ENCODE assay signal across 30 mouse cellular contexts in genomic region chr4:13451661-13452060, GRCm38 (mm10).
DNase-seq lines count a peak whose midpoint lies in the region; ATAC-seq lines count a peak whose summit lies in the region.
"Had no signal": no experiment of that assay in that cellular context is flagged by ENCODE, and none has a peak within 500 bp of the region (broad histone marks: within the 10 kb centered on the region; RNA-seq: fewer than 3 reads in every experiment).

No protein-coding gene starts in this region.

- no peaks in the 10 kb centered on the region for H3K36me3 ChIP-seq in hindbrain, embryonic 12.5 days
- no peaks in the 10 kb centered on the region for H3K36me3 ChIP-seq in hindbrain, embryonic 16.5 days (ENCODE audit: control insufficient read depth, insufficient read depth, low read length)
- no peaks in the 10 kb centered on the region for H3K36me3 ChIP-seq in midbrain, embryonic 13.5 days
- H3K36me3 ChIP-seq in midbrain, embryonic 10.5 days, result no peaks in the 10 kb centered on the region
- H3K36me3 ChIP-seq in midbrain, embryonic 16.5 days (ENCODE audit: control insufficient read depth, insufficient read depth, low read length), result no peaks in the 10 kb centered on the region
- H3K36me3 ChIP-seq: kidney, embryonic 15.5 days; limb, embryonic 12.5 days; liver, embryonic 15.5 days had no signal

- H3K27ac ChIP-seq in hindbrain, embryonic 12.5 days, result peak overlapping the region; percentile 55
- H3K27ac ChIP-seq in hindbrain, embryonic 16.5 days (ENCODE audit: low read depth, low read length), result no peak overlapping the region
- peak overlapping the region; percentile 35; the same call in 1 of the 2 replicates for H3K27ac ChIP-seq in midbrain, embryonic 13.5 days
- H3K27ac ChIP-seq in midbrain, embryonic 10.5 days (replicated peaks), result no peak overlapping the region
- peak overlapping the region; percentile 23; the same call in 1 of the 2 replicates for H3K27ac ChIP-seq in midbrain, embryonic 16.5 days (ENCODE audit: low read length)
- H3K27ac ChIP-seq: gastrocnemius, adult 2 months; kidney, embryonic 15.5 days; limb, embryonic 12.5 days; liver, embryonic 15.5 days; stomach, postnatal 0 days had no signal

- WGBS in hindbrain, embryonic 12.5 days, result 56% methylated on average over 7 of the region's 7 CpGs
- WGBS in hindbrain, embryonic 16.5 days, result 35% methylated on average over 7 of the region's 7 CpGs
- 43% methylated on average over 7 of the region's 7 CpGs for WGBS in midbrain, embryonic 13.5 days
- 80% methylated on average over 7 of the region's 7 CpGs for WGBS in midbrain, embryonic 10.5 days
- WGBS in midbrain, embryonic 16.5 days, result 34% methylated on average over 7 of the region's 7 CpGs

- no peak for DNase-seq in midbrain, embryonic 10.5 days (ENCODE audit: low spot score)
- no peak for DNase-seq in left cerebral cortex, postnatal 25 days (ENCODE audit: low spot score in 2 of 2)
- no peak for DNase-seq in cerebellum, postnatal 4 days (ENCODE audit: low spot score in 2 of 2)
- DNase-seq: adrenal gland, adult 2 months; adrenal gland, postnatal 36 days; B cell, adult 2 months; cerebellum, adult 2 months; cerebellum, postnatal 14 days; gastrocnemius, adult 2 months; gastrocnemius, postnatal 36 days; heart, adult 18-20 months; heart, postnatal 36 days; kidney, adult 18-20 months; kidney, postnatal 25 days; lung, embryonic 14.5 days; lung, postnatal 14 days; right cerebral cortex, postnatal 4 days; thymus, adult 18-20 months; thymus, postnatal 25 days had no signal

- no peak for ATAC-seq in hindbrain, embryonic 12.5 days (ENCODE audit: low FRiP score)
- ATAC-seq in hindbrain, embryonic 16.5 days, result no peak
- ATAC-seq in midbrain, embryonic 13.5 days, result no peak
- ATAC-seq in midbrain, embryonic 16.5 days, result no peak
- ATAC-seq: inflammation-experienced regulatory T-cells, adult 6 months had no signal

- H3K4me2 ChIP-seq in hindbrain, embryonic 12.5 days (replicated peaks), result 0 out of 2 replicates have a peak overlapping the region, but pooled peaks have one; percentile 6
- H3K4me2 ChIP-seq in hindbrain, embryonic 16.5 days (ENCODE audit: low read length), result no peak overlapping the region
- 0 out of 2 replicates have a peak overlapping the region, but pooled peaks have one; percentile 13 for H3K4me2 ChIP-seq in midbrain, embryonic 13.5 days (replicated peaks)
- H3K4me2 ChIP-seq in midbrain, embryonic 16.5 days (ENCODE audit: low read length), result peak overlapping the region; percentile 25
- H3K4me2 ChIP-seq: heart, embryonic 11.5 days; kidney, embryonic 15.5 days; limb, embryonic 12.5 days; liver, embryonic 15.5 days; lung, embryonic 14.5 days had no signal

- H3K4me3 ChIP-seq in hindbrain, embryonic 12.5 days, result no peak overlapping the region
- H3K4me3 ChIP-seq in hindbrain, embryonic 16.5 days (ENCODE audit: low read length), result no peak overlapping the region
- no peak overlapping the region for H3K4me3 ChIP-seq in midbrain, embryonic 13.5 days (replicated peaks)
- no peak overlapping the region for H3K4me3 ChIP-seq in midbrain, embryonic 10.5 days
- no peak overlapping the region for H3K4me3 ChIP-seq in midbrain, embryonic 16.5 days (ENCODE audit: low read depth, low read length)
- H3K4me3 ChIP-seq: gastrocnemius, adult 2 months; kidney, embryonic 15.5 days; limb, embryonic 12.5 days; liver, embryonic 15.5 days; myocyte had no signal

- H3K4me1 ChIP-seq in hindbrain, embryonic 12.5 days, result peaks cover 5% of the 10 kb centered on the region; the same call in 1 of the 2 replicates
- no peaks in the 10 kb centered on the region for H3K4me1 ChIP-seq in hindbrain, embryonic 16.5 days (ENCODE audit: control insufficient read depth, insufficient read depth, low read depth, low read length)
- H3K4me1 ChIP-seq in midbrain, embryonic 13.5 days (replicated peaks), result peaks cover 11% of the 10 kb centered on the region
- H3K4me1 ChIP-seq in midbrain, embryonic 10.5 days, result no peaks in the 10 kb centered on the region
- H3K4me1 ChIP-seq in midbrain, embryonic 16.5 days (ENCODE audit: control insufficient read depth, insufficient read depth, low read length), result peaks cover 7% of the 10 kb centered on the region; the same call in 1 of the 2 replicates
- H3K4me1 ChIP-seq: kidney, embryonic 15.5 days; liver, embryonic 15.5 days had no signal

- H3K27me3 ChIP-seq in hindbrain, embryonic 12.5 days, result no peaks in the 10 kb centered on the region
- H3K27me3 ChIP-seq in hindbrain, embryonic 16.5 days (replicated peaks; ENCODE audit: control insufficient read depth, insufficient read depth, low read length), result no peaks in the 10 kb centered on the region
- H3K27me3 ChIP-seq in midbrain, embryonic 13.5 days, result no peaks in the 10 kb centered on the region
- no peaks in the 10 kb centered on the region for H3K27me3 ChIP-seq in midbrain, embryonic 10.5 days (ENCODE audit: low read depth, poor library complexity, severe bottlenecking)
- no peaks in the 10 kb centered on the region for H3K27me3 ChIP-seq in midbrain, embryonic 16.5 days (ENCODE audit: control insufficient read depth, insufficient read depth, low read depth, low read length)
- H3K27me3 ChIP-seq: kidney, embryonic 15.5 days; limb, embryonic 12.5 days; liver, embryonic 15.5 days had no signal

- H3K9ac ChIP-seq in hindbrain, embryonic 12.5 days, result no peak overlapping the region
- H3K9ac ChIP-seq in hindbrain, embryonic 16.5 days (ENCODE audit: low read depth, low read length), result no peak overlapping the region
- H3K9ac ChIP-seq in midbrain, embryonic 13.5 days (replicated peaks), result no peak overlapping the region
- H3K9ac ChIP-seq in midbrain, embryonic 16.5 days (ENCODE audit: low read depth, low read length), result no peak overlapping the region
- H3K9ac ChIP-seq: kidney, embryonic 15.5 days; limb, embryonic 12.5 days; liver, embryonic 15.5 days; lung, embryonic 14.5 days had no signal

- intact Hi-C loops in left cerebral cortex, postnatal 25 days (cut with DNase I), result no loop called here

- no peaks in the 10 kb centered on the region for H3K9me3 ChIP-seq in hindbrain, embryonic 12.5 days (replicated peaks)
- no peaks in the 10 kb centered on the region for H3K9me3 ChIP-seq in hindbrain, embryonic 16.5 days (ENCODE audit: control insufficient read depth, low read length)
- H3K9me3 ChIP-seq in midbrain, embryonic 13.5 days, result no peaks in the 10 kb centered on the region
- H3K9me3 ChIP-seq in midbrain, embryonic 10.5 days (replicated peaks), result no peaks in the 10 kb centered on the region
- no peaks in the 10 kb centered on the region for H3K9me3 ChIP-seq in midbrain, embryonic 16.5 days (replicated peaks; ENCODE audit: control insufficient read depth, low read length, poor library complexity, severe bottlenecking)
- H3K9me3 ChIP-seq: kidney, embryonic 15.5 days; limb, embryonic 12.5 days; liver, embryonic 15.5 days had no signal

Comparison
In these comparisons a context has a peak if more than half of its experiments do, and no peak if none do; other contexts are left out.
1. H3K27ac ChIP-seq: peak in hindbrain, embryonic 12.5 days (single experiment), midbrain, embryonic 13.5 days (single experiment) and midbrain, embryonic 16.5 days (single experiment); none in hindbrain, embryonic 16.5 days (single experiment) and midbrain, embryonic 10.5 days (single experiment).